Mouse (Mus musculus) midbrain, embryonic 15.5 days (tissue): Measurements from ENCODE around the gene Greb1. TPM values are rescaled to one million over a fixed set of nuclear protein-coding genes. Genes with fewer than 3 reads are reported as not detected.
A peak's percentile ranks its signal among the peaks of the same experiment; 100 is the strongest.

Experiments
- ATAC-seq: fragments of 200-750 bp; cut with Nextera tagmentation; replicated peaks from 2 replicates; pipeline ENCODE4 v1.8.0; 2017; ENCODE audit warnings: moderate TSS enrichment
- H3K27ac ChIP-seq: fragments of 300-500 bp; sonication (generic); 2 replicates; pipeline ENCODE4 v1.5.1; 2015; ENCODE audit warnings: mild to moderate bottlenecking, inconsistent platforms
- H3K27me3 ChIP-seq: fragments of 300-500 bp; sonication (generic); replicated peaks from 2 replicates; pipeline ENCODE4 v1.6.1; 2015; ENCODE audit warnings: inconsistent platforms
- H3K36me3 ChIP-seq: fragments of 300-500 bp; sonication (generic); replicated peaks from 2 replicates; pipeline ENCODE4 v1.6.1; 2015; ENCODE audit warnings: inconsistent platforms
- H3K4me1 ChIP-seq: fragments of 300-500 bp; sonication (generic); 2 replicates; pipeline ENCODE4 v1.6.1; 2015; ENCODE audit warnings: inconsistent platforms
- H3K4me2 ChIP-seq: fragments of 300-500 bp; sonication (generic); 2 replicates; pipeline ENCODE4 v1.6.1; 2015; ENCODE audit warnings: inconsistent platforms, mild to moderate bottlenecking, moderate library complexity
- H3K4me3 ChIP-seq: fragments of 300-500 bp; sonication (generic); 2 replicates; pipeline ENCODE4 v1.5.1; 2015; ENCODE audit warnings: mild to moderate bottlenecking, inconsistent platforms
- H3K9ac ChIP-seq: fragments of 300-500 bp; sonication (generic); 2 replicates; pipeline ENCODE4 v1.6.1; 2015; ENCODE audit warnings: mild to moderate bottlenecking, inconsistent platforms
- H3K9me3 ChIP-seq: fragments of 300-500 bp; sonication (generic); 2 replicates; pipeline ENCODE4 v1.6.1; 2016; ENCODE audit warnings: inconsistent platforms
- WGBS: fragments of 180-500 bp; shearing (Covaris S2); methylation state at CpG from one replicate; pipeline ENCODE4 v1.1.7; 2015; ENCODE audit warnings: mixed read lengths; 5-methylcytosine and 5-hydroxymethylcytosine counted together
- microRNA-seq: library from miRNA; unstranded; fragments of <30 nt; microRNA quantifications from one replicate; pipeline ENCODE4, GENCODE M21; 2016
- polyA plus RNA-seq: library from polyadenylated mRNA; unstranded; fragments of >200 nt; fragmentation: Nextera tagmentation; extraction: Ambion mirVana; gene quantifications from 2 replicates; pipeline ENCODE4 v1.2.1, GENCODE M21; 2015

The Greb1 gene
- polyA plus RNA-seq, 1 experiment from 2014 or later, result 1.4 TPM

DNA sequence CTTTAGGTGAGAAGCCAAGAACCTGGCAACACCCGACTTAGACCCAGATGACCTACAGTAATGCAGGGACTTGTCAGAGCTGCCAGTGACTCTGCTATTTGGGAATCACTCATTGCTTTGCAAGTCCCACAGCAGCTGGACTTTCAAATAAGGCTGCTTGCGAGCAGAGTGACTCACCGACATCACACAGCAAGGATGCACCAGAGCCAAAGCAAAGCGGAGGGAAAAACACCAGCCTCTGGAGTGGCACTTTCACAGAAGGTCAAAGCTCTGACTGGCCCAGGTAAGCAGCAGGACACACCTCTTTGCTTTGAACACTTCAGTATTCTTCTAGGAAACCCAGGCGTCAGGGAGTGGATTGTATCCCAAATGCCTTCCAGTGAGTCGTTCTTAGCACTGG, 164.9 kb downstream of the Greb1 start:
- H3K9me3 ChIP-seq, result no peaks in the 10 kb centered on the region
- no peak overlapping the region for H3K9ac ChIP-seq
- H3K4me2 ChIP-seq, result no peak overlapping the region
- H3K27ac ChIP-seq, result no peak overlapping the region
- no peak for ATAC-seq
- WGBS, result 79% methylated on average over 6 of the region's 6 CpGs
- H3K4me1 ChIP-seq, result no peaks in the 10 kb centered on the region
- H3K4me3 ChIP-seq, result no peak overlapping the region
- no peaks in the 10 kb centered on the region for H3K27me3 ChIP-seq
- no peaks in the 10 kb centered on the region for H3K36me3 ChIP-seq

DNA sequence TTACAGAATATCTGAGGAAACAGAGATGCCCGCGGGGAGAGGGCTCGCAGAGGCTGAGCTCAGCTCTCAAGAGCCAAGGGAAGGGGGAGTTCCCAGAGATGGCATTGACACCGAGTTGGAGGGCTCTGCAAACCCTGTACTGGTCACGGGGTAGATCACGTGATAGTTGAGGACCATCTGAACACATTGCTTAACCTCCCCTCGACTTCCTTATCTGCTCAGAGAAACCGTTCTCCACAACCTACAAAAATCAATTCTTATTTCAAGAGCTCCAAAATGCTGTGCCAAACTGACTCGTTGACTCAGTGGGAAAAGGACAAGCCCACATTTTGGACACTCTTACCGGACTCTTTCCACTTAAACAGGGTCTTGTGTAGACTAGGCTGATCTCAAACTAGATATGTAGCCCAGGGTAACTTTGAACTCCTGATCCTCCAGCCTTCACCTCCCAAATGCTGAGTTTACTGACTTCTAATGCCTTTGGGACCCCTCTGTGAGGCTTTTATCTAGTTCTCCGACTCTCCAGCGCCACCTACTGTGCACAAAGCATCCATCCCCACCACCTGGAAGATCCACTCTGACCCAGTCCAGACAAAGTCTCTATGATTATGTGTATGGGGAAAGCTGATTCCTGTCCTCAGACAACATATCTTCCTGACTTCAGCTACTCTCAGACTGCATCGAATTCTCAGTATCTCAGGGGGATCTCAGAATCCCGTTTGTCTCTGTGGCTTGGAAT, 166.4 kb downstream of the Greb1 start:
- Histone ChIP-seq H3K36me3 (no peaks in the 10 kb centered on the region), H3K27ac (no peak overlapping the region), H3K27me3 (no peaks in the 10 kb centered on the region), H3K4me2 (no peak overlapping the region), H3K4me1 (no peaks in the 10 kb centered on the region), H3K4me3 (no peak overlapping the region), H3K9ac (no peak overlapping the region), H3K9me3 (no peaks in the 10 kb centered on the region)
- ATAC-seq, result peak; percentile 42; the same call in 1 of the 2 replicates
- WGBS, result 52% methylated on average over 14 of the region's 14 CpGs

DNA sequence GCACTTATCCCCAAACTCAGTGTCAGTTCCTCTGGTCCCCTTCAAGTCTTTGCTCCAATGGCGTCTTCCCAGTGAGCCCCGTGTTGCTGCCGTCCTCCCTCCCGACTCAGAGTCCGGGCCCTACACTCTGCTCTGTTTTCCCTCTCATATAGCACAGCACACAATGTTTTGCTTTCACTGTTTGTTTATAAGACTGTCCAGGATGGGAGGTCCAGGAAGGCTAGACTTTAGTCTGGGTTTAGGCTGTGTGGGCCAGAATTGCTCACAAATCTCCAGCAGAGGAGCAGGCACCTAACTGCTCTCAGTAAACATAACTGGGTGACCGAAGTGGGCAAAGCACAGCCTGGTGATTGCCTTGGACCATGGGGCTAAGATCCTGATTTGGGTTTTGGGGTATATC, 167.5 kb downstream of the Greb1 start:
- no peak overlapping the region for H3K4me3 ChIP-seq
- ATAC-seq, result no peak

DNA sequence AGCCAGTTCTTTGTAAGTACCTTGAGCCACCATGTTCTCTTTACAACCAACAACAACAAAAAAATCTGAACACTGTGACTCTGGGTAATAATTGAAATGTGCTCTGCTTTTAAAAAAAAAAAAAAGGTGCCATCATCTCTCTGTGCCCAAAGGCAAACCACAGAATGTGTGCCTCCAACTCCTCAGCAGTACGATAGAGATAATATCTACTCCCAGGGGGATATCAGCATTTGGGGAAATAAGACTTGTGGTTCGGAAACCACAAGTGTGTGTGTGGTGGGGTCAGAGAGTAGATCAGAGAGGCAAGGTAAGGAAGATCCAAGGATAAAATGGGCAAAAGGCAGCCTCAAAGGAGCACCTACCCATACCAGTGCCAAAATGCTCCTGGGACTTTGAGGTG, 169.3 kb downstream of the Greb1 start:
- WGBS, result 70% methylated on average over 2 of the region's 2 CpGs
- ATAC-seq, result no peak

More for the DNA sequence above, 167.5 kb downstream of the Greb1 start:
- Histone ChIP-seq H3K4me1 (no peaks in the 10 kb centered on the region), H3K27ac (no peak overlapping the region), H3K9ac (no peak overlapping the region), H3K4me2 (no peak overlapping the region), H3K27me3 (no peaks in the 10 kb centered on the region), H3K9me3 (no peaks in the 10 kb centered on the region), H3K36me3 (no peaks in the 10 kb centered on the region)
- WGBS, result 84% methylated on average over 6 of the region's 6 CpGs

DNA sequence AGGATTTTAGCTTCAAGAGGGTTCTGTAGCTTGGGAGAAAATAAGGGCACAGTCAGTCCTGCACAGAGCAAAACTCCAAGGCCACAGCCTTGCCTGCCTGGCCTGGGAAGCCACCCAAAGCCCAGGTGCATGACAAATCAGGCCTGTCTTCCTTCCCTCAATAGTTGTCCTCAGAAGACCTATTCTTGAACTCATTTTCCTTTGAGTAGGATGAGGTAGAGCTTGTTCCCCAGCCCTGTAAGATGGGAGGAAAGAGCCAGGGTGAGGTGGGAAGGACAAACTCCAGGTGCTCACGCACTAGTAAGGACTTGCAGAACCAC, 169.9 kb downstream of the Greb1 start:
- ATAC-seq, result no peak
- WGBS, result 88% methylated on average over 1 of the region's 1 CpGs
- no peaks in the 10 kb centered on the region for H3K27me3 ChIP-seq

More for the DNA sequence above, 169.3 kb downstream of the Greb1 start:
- no peak overlapping the region for H3K9ac ChIP-seq
- no peaks in the 10 kb centered on the region for H3K36me3 ChIP-seq
- H3K4me1 ChIP-seq, result no peaks in the 10 kb centered on the region
- no peak overlapping the region for H3K4me3 ChIP-seq
- no peak overlapping the region for H3K27ac ChIP-seq
- no peaks in the 10 kb centered on the region for H3K9me3 ChIP-seq
- H3K27me3 ChIP-seq, result no peaks in the 10 kb centered on the region
- H3K4me2 ChIP-seq, result no peak overlapping the region

DNA sequence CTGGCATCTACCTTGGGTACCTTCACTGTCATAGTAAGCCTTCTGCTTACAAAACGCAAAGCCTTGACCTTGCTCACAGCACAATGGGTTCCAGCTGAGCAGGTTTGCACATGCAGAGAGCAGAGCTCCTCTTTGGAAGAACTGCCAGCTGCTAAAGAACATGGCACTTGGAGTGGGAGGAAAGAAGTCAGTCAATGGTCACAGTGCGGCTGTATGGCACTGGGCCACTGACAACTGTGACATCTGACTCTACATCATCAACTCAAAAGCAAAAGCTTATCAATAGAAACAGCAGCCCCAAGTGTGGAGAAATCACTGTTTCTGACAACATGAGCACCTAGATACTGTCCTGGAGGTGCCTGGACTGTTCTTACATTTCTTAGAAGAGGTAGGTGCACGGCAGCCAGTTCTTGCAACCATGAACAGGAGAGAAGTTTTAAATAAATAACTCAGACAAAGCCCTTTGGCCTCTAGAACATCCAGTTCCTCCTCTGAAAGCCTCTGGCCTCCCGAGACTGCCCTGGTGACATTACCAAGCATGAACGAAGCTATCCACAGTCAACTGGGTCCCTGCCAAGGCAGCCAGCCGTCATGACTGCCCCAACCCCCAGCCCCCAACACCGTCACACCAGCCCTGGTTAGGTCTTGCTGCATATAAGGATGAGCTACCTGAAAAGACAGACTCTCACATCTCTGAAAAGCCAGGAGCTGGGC, 170.4 kb downstream of the Greb1 start:
- WGBS, result 69% methylated on average over 7 of the region's 7 CpGs
- no peaks in the 10 kb centered on the region for H3K36me3 ChIP-seq
- H3K27ac ChIP-seq, result no peak overlapping the region
- no peaks in the 10 kb centered on the region for H3K27me3 ChIP-seq
- H3K9ac ChIP-seq, result no peak overlapping the region
- no peaks in the 10 kb centered on the region for H3K4me1 ChIP-seq
- no peaks in the 10 kb centered on the region for H3K9me3 ChIP-seq
- no peak overlapping the region for H3K4me3 ChIP-seq
- H3K4me2 ChIP-seq, result no peak overlapping the region
- no peak for ATAC-seq

More for the DNA sequence above, 169.9 kb downstream of the Greb1 start:
- Histone ChIP-seq H3K4me3 (no peak overlapping the region), H3K4me1 (no peaks in the 10 kb centered on the region), H3K9me3 (no peaks in the 10 kb centered on the region), H3K4me2 (no peak overlapping the region), H3K36me3 (no peaks in the 10 kb centered on the region), H3K9ac (no peak overlapping the region), H3K27ac (no peak overlapping the region)

Small RNA genes lying within 50 kb of the gene (microRNA-seq; reads per million reads assigned to microRNA genes)
- gene Gm44305, result not detected

Other genes starting within 250 kb of the Greb1 start
- gene Lpin1, start 189.9 kb downstream of the Greb1 start, polyA plus RNA-seq, result 22.2 and 22.6 TPM in 2 replicates
- 1.6 and 2.2 TPM in 2 replicates for gene Ntsr2, start 147.5 kb downstream of the Greb1 start, polyA plus RNA-seq
- 29.8 and 30.1 TPM in 2 replicates for gene E2f6, start 10.1 kb upstream of the Greb1 start, polyA plus RNA-seq
- gene Rock2, start 94.0 kb upstream of the Greb1 start, polyA plus RNA-seq, result 14.9 and 15.6 TPM in 2 replicates
- 2.4 and 2.6 TPM in 2 replicates for gene Pqlc3, start 199.5 kb upstream of the Greb1 start, polyA plus RNA-seq
- gene 2410004P03Rik, start 210.8 kb upstream of the Greb1 start, polyA plus RNA-seq, result 5.2 and 5.4 TPM in 2 replicates